Mouse (Mus musculus) hindbrain, embryonic 16.5 days (tissue): Measurements from ENCODE around the gene Pcsk5. TPM values are rescaled to one million over a fixed set of nuclear protein-coding genes. Genes with fewer than 3 reads are reported as not detected.

Experiments used
- ATAC-seq: fragments of 200-750 bp; cut with Nextera tagmentation; 2 replicates; pipeline ENCODE4 v1.8.0; 2017; ENCODE audit warnings: moderate TSS enrichment, moderate library complexity
- H3K27ac ChIP-seq: fragments of 300-500 bp; sonication (generic); 2 replicates; pipeline ENCODE4 v1.5.1; 2014; ENCODE audit warnings: low read depth, mild to moderate bottlenecking, control low read depth, low read length, moderate library complexity
- H3K27me3 ChIP-seq: fragments of 300-500 bp; sonication (generic); replicated peaks from 2 replicates; pipeline ENCODE4 v1.6.1; 2014; ENCODE audit warnings: low read length; ENCODE audit not compliant: control insufficient read depth, insufficient read depth
- H3K36me3 ChIP-seq: fragments of 300-500 bp; sonication (generic); 2 replicates; pipeline ENCODE4 v1.6.1; 2014; ENCODE audit warnings: mild to moderate bottlenecking, low read length, moderate library complexity, mixed read lengths; ENCODE audit not compliant: control insufficient read depth, insufficient read depth
- H3K4me1 ChIP-seq: fragments of 300-500 bp; sonication (generic); 2 replicates; pipeline ENCODE4 v1.6.1; 2014; ENCODE audit warnings: low read depth, low read length; ENCODE audit not compliant: control insufficient read depth, insufficient read depth
- H3K4me2 ChIP-seq: fragments of 300-500 bp; sonication (generic); 2 replicates; pipeline ENCODE4 v1.6.1; 2014; ENCODE audit warnings: mild to moderate bottlenecking, low read length, control low read depth, moderate library complexity
- H3K4me3 ChIP-seq: fragments of 300-500 bp; sonication (generic); 2 replicates; pipeline ENCODE4 v1.5.1; 2014; ENCODE audit warnings: mild to moderate bottlenecking, low read length, control low read depth, moderate library complexity
- H3K9ac ChIP-seq: fragments of 300-500 bp; sonication (generic); 2 replicates; pipeline ENCODE4 v1.6.1; 2014; ENCODE audit warnings: low read depth, mild to moderate bottlenecking, control low read depth, low read length, moderate library complexity
- H3K9me3 ChIP-seq: fragments of 300-500 bp; sonication (generic); 2 replicates; pipeline ENCODE4 v1.6.1; 2014; ENCODE audit warnings: mild to moderate bottlenecking, low read length, moderate library complexity; ENCODE audit not compliant: control insufficient read depth
- WGBS: fragments of 180-500 bp; shearing (Covaris S2); extraction: QIAGEN DNeasy Blood & Tissue Kit; methylation state at CpG from one replicate; pipeline ENCODE4 v1.1.7; 2014; 5-methylcytosine and 5-hydroxymethylcytosine counted together
- polyA plus RNA-seq: library from polyadenylated mRNA; unstranded; fragments of >200 nt; fragmentation: Nextera tagmentation; extraction: Ambion mirVana; gene quantifications from 2 replicates; pipeline ENCODE4 v1.2.1, GENCODE M21; 2015

Gene Pcsk5
- polyA plus RNA-seq, 1 experiment from 2014 or later: 11.7 TPM

DNA sequence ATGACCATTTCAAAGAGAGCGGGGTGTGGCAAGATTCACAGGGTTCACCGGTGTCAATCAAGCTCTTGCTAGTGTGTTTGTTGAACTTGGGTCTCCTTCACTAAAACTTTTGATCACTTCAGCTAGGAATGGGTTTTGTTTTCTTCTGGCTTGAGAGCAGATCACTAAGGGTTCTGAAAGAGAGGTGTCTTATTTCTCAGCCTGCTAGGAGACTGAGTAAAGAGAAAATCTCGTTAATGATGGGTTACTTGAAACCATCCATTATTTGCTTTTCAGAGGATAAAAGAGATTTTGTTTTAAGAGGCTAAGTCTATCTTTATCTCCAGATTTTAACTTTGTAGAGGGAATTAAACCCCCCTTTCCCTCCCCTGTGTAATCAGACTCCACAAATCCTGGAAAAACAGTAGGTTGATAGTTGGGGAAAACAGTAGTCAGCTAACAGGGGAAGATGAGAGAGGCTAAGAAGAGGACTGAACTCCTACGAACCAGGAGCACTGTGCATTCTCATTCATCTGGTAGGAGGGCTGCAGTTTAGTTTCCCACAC is 424.4 kb downstream of the Pcsk5 start:
- WGBS: 73% methylated on average over 4 of the region's 4 CpGs
- Histone ChIP-seq H3K9ac (no peak overlapping the region), H3K27me3 (no peaks in the 10 kb centered on the region), H3K27ac (no peak overlapping the region), H3K4me2 (no peak overlapping the region), H3K4me1 (no peaks in the 10 kb centered on the region), H3K9me3 (no peaks in the 10 kb centered on the region), H3K36me3 (no peaks in the 10 kb centered on the region), H3K4me3 (no peak overlapping the region)
- no peak for ATAC-seq

DNA sequence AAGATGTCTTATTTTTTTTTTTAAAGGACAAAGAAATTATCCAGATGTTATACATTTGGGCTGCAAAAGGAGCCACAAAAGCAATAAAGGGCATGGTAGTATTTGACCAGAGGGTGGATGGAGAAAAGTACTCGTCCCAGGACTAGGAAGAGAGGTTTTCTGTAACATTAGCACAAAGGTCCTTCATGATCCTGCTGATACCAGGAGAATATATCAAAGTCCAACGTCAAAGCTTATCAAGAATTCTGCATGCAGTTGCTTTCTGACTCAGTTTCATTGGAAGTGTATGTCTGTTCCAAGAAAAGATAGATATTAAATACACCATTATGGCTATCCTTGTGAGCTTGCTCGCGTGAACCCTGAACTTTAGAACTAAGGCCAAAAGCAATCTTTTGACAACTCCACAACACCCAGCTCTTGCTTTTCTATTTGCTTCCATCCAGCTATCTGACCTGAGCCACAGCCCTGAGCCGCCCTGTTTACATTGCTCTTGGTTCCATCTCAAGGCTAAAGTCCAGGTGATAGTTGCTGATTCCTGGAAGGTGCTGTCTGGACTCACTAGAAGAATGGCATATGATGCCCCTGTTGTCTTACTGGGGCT is 426.9 kb downstream of the Pcsk5 start:
- Histone ChIP-seq H3K4me3 (no peak overlapping the region), H3K9ac (no peak overlapping the region)

DNA sequence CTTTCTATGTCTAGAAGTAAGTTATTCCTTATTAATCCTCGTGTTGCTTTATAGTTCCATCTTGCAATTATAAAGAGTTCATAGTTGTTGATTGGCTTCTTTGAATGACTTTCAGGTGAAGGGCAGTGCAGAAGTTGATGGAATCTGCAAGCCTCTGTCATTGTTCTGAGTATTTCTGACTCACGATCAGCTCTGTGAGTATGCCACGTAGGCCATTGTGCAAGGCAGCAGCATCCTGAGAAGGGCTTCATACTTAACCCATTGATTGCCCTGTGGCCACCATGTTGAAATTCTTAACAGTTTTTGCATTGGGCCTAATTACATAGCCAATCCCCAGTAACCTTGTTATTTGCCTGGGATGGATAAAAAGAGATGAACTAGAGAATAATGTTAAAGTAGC is 428.1 kb downstream of the Pcsk5 start:
- Histone ChIP-seq H3K4me2 (no peak overlapping the region), H3K27ac (no peak overlapping the region), H3K4me1 (no peaks in the 10 kb centered on the region), H3K36me3 (no peaks in the 10 kb centered on the region), H3K9ac (no peak overlapping the region), H3K9me3 (peaks cover 3% of the 10 kb centered on the region), H3K4me3 (no peak overlapping the region), H3K27me3 (no peaks in the 10 kb centered on the region)
- ATAC-seq: no peak
- 63% methylated on average over 3 of the region's 3 CpGs for WGBS

More for the DNA sequence above, 426.9 kb downstream of the Pcsk5 start:
- WGBS: 89% methylated on average over 5 of the region's 5 CpGs
- Histone ChIP-seq H3K27me3 (no peaks in the 10 kb centered on the region), H3K4me1 (no peaks in the 10 kb centered on the region), H3K27ac (no peak overlapping the region), H3K4me2 (no peak overlapping the region), H3K9me3 (peaks cover 3% of the 10 kb centered on the region), H3K36me3 (no peaks in the 10 kb centered on the region)
- no peak for ATAC-seq

- H3K4me3 ChIP-seq: no peak overlapping the region
- H3K36me3 ChIP-seq: no peaks in the 10 kb centered on the region
- no peak for ATAC-seq
- no peak overlapping the region for H3K27ac ChIP-seq
- H3K4me2 ChIP-seq: no peak overlapping the region
- H3K9ac ChIP-seq: no peak overlapping the region
- no peaks in the 10 kb centered on the region for H3K27me3 ChIP-seq
- no peaks in the 10 kb centered on the region for H3K4me1 ChIP-seq
- H3K9me3 ChIP-seq: peaks cover 3% of the 10 kb centered on the region
Observed at GRCm38 (mm10) chr19:17408591-17408990, 428.8 kb downstream of the Pcsk5 start.

DNA sequence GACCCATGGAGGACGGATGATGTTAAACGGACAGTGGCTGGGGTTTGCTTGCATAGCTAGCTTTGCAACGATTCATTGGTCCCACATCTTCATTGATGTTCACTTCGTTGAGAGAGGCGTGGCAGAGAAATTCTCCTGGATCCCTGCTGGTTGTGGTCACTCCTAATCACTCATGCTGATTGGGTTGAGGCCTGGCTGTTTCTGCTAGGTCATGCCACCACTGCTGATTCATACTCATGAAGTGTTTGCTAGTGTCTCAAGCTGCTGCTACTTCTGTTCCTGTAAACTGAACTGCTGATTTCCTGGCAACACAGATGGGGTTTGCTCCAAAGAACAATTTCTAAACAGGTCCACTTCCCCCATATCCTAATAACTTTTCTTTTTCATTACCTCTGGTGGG is 430.6 kb downstream of the Pcsk5 start:
- H3K27me3 ChIP-seq: no peaks in the 10 kb centered on the region
- H3K9me3 ChIP-seq: peaks cover 3% of the 10 kb centered on the region
- H3K4me3 ChIP-seq: no peak overlapping the region
- no peak overlapping the region for H3K9ac ChIP-seq
- no peak for ATAC-seq
- H3K4me2 ChIP-seq: no peak overlapping the region
- H3K36me3 ChIP-seq: no peaks in the 10 kb centered on the region
- WGBS: 91% methylated on average over 5 of the region's 5 CpGs
- no peak overlapping the region for H3K27ac ChIP-seq
- no peaks in the 10 kb centered on the region for H3K4me1 ChIP-seq

DNA sequence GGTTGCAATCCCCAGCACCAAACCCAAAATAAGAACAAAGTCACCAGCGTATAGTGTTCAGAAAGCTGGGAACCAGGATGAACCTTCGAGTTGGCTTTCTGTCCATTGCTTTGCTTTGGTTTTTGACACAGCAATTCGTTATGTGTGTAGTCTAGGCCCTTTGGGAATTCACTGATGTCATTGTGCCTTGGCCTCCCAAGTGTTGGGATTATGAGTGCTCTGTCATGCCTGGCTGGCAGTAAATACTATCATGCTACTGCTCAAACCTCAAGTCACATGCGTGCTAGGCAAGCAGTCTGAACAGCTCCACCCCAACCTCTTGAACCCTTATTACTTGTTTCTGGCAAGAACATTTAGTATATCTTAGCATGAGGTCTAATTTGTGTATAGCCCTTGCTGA is 434.3 kb downstream of the Pcsk5 start:
- no peak overlapping the region for H3K27ac ChIP-seq
- H3K27me3 ChIP-seq: no peaks in the 10 kb centered on the region
- 79% methylated on average over 4 of the region's 4 CpGs for WGBS
- H3K4me3 ChIP-seq: no peak overlapping the region
- peaks cover 3% of the 10 kb centered on the region for H3K9me3 ChIP-seq
- H3K9ac ChIP-seq: no peak overlapping the region
- no peak overlapping the region for H3K4me2 ChIP-seq
- H3K36me3 ChIP-seq: peaks cover 8% of the 10 kb centered on the region
- H3K4me1 ChIP-seq: no peaks in the 10 kb centered on the region
- no peak for ATAC-seq

GRCm38 (mm10) chr19:17400571-17400970 is 436.9 kb downstream of the Pcsk5 start:
- H3K9me3 ChIP-seq: no peaks in the 10 kb centered on the region
- WGBS: 91% methylated on average over 4 of the region's 4 CpGs

GRCm38 (mm10) chr19:17399965-17400364 is 437.5 kb downstream of the Pcsk5 start:
- Histone ChIP-seq H3K4me2 (no peak overlapping the region), H3K4me1 (peaks cover 4% of the 10 kb centered on the region), H3K36me3 (peaks cover 10% of the 10 kb centered on the region), H3K9me3 (no peaks in the 10 kb centered on the region), H3K27ac (no peak overlapping the region), H3K9ac (no peak overlapping the region), H3K27me3 (no peaks in the 10 kb centered on the region), H3K4me3 (no peak overlapping the region)
- ATAC-seq: no peak
- WGBS: 90% methylated on average over 4 of the region's 4 CpGs

More at GRCm38 (mm10) chr19:17400571-17400970, 436.9 kb downstream of the Pcsk5 start:
- Histone ChIP-seq H3K4me3 (no peak overlapping the region), H3K36me3 (peaks cover 10% of the 10 kb centered on the region), H3K27ac (no peak overlapping the region), H3K4me2 (no peak overlapping the region), H3K9ac (no peak overlapping the region), H3K27me3 (no peaks in the 10 kb centered on the region), H3K4me1 (no peaks in the 10 kb centered on the region)
- no peak for ATAC-seq

DNA sequence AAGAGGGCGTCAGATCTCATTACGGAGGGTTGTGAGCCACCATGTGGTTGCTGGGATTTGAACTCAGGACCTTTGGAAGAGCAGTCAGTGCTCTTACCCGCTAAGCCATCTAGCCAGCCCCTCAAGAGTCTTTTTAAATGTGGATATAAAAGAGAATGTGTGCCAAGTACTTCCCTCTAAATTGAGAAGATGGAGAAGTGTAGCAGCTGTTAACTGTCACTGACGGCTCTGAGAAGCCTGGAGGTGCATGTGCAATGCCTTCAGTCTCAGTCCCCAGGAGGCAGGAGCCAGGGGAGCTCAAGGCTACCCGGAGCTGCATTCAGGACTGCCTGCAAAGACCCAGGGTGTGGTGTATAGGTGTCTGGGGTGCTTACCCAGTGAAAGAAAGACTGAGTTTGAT is 439.5 kb downstream of the Pcsk5 start:
- Histone ChIP-seq H3K4me2 (no peak overlapping the region), H3K36me3 (peaks cover 10% of the 10 kb centered on the region), H3K9me3 (no peaks in the 10 kb centered on the region), H3K27ac (no peak overlapping the region), H3K9ac (no peak overlapping the region), H3K4me1 (peaks cover 9% of the 10 kb centered on the region), H3K4me3 (no peak overlapping the region), H3K27me3 (no peaks in the 10 kb centered on the region)
- 82% methylated on average over 5 of the region's 5 CpGs for WGBS
- ATAC-seq: no peak
